Mouse (Mus musculus) limb, embryonic 11.5 days (tissue): ENCODE data around the gene Sh3bgrl2. TPM values are rescaled to one million over a fixed set of nuclear protein-coding genes. Genes with fewer than 3 reads are reported as not detected.

Experiments
- ATAC-seq: fragments of 200-750 bp; cut with Nextera tagmentation; 2 replicates; pipeline ENCODE4 v1.8.0; 2017; ENCODE audit warnings: low read depth; ENCODE audit not compliant: insufficient number of reproducible peaks, low FRiP score, low TSS enrichment
- DNase-seq: peaks from one replicate; pipeline ENCODE4 v3.0.0-alpha.2; 2015; ENCODE audit warnings: low spot score
- H3K27ac ChIP-seq: fragments of 300-500 bp; sonication (generic); replicated peaks from 2 replicates; pipeline ENCODE4 v1.5.1; 2014; ENCODE audit warnings: low read depth, mild to moderate bottlenecking, low read length
- H3K27me3 ChIP-seq: fragments of 300-500 bp; sonication (generic); 2 replicates; pipeline ENCODE4 v1.6.1; 2014; ENCODE audit warnings: mild to moderate bottlenecking, low read length, mixed read lengths; ENCODE audit not compliant: control insufficient read depth, insufficient read depth
- H3K36me3 ChIP-seq: fragments of 300-500 bp; sonication (generic); 2 replicates; pipeline ENCODE4 v1.6.1; 2014; ENCODE audit warnings: mild to moderate bottlenecking, low read length, moderate library complexity, mixed read lengths; ENCODE audit not compliant: control insufficient read depth, insufficient read depth
- H3K4me1 ChIP-seq: fragments of 300-500 bp; sonication (generic); 2 replicates; pipeline ENCODE4 v1.6.1; 2014; ENCODE audit warnings: low read length, mixed read lengths; ENCODE audit not compliant: control insufficient read depth, insufficient read depth
- H3K4me2 ChIP-seq: fragments of 300-500 bp; sonication (generic); 2 replicates; pipeline ENCODE4 v1.6.1; 2014; ENCODE audit warnings: low read depth, mild to moderate bottlenecking, moderate library complexity; ENCODE audit not compliant: severe bottlenecking
- H3K4me3 ChIP-seq: fragments of 300-500 bp; sonication (generic); 2 replicates; pipeline ENCODE4 v1.5.1; 2014; ENCODE audit warnings: low read depth, low read length
- H3K9ac ChIP-seq: fragments of 300-500 bp; sonication (generic); 2 replicates; pipeline ENCODE4 v1.6.1; 2014; ENCODE audit warnings: mild to moderate bottlenecking, low read length
- H3K9me3 ChIP-seq: fragments of 300-500 bp; sonication (generic); 2 replicates; pipeline ENCODE4 v1.6.1; 2016; ENCODE audit warnings: low read length; ENCODE audit not compliant: control insufficient read depth
- WGBS: fragments of 180-500 bp; shearing (Covaris S2); extraction: QIAGEN DNeasy Blood & Tissue Kit; methylation state at CpG from one replicate; pipeline ENCODE4 v1.1.7; 2014; 5-methylcytosine and 5-hydroxymethylcytosine counted together
- polyA plus RNA-seq: library from polyadenylated mRNA; unstranded; fragments of >200 nt; fragmentation: Nextera tagmentation; extraction: Ambion mirVana; gene quantifications from 2 replicates; pipeline ENCODE4 v1.2.1, GENCODE M21; 2014

Gene Sh3bgrl2
- polyA plus RNA-seq, 1 experiment from 2014 or later: 14.0 TPM

GRCm38 (mm10) chr9:83602176-83602770, 54.1 kb downstream of the Sh3bgrl2 start:
- Histone ChIP-seq H3K9ac (no peak overlapping the region), H3K27me3 (no peaks in the 10 kb centered on the region), H3K9me3 (no peaks in the 10 kb centered on the region), H3K4me3 (no peak overlapping the region), H3K4me1 (no peaks in the 10 kb centered on the region), H3K27ac (no peak overlapping the region), H3K4me2 (no peak overlapping the region), H3K36me3 (no peaks in the 10 kb centered on the region)
- DNase-seq: no peak
- ATAC-seq: no peak
- WGBS: 63% methylated on average over 6 of the region's 6 CpGs

GRCm38 (mm10) chr9:83603159-83603558, 55.0 kb downstream of the Sh3bgrl2 start:
- Histone ChIP-seq H3K27me3 (no peaks in the 10 kb centered on the region), H3K4me3 (no peak overlapping the region), H3K4me2 (no peak overlapping the region), H3K4me1 (no peaks in the 10 kb centered on the region), H3K9ac (no peak overlapping the region), H3K9me3 (no peaks in the 10 kb centered on the region), H3K36me3 (no peaks in the 10 kb centered on the region), H3K27ac (no peak overlapping the region)
- DNase-seq: no peak
- 74% methylated on average over 2 of the region's 2 CpGs for WGBS
- ATAC-seq: no peak

DNA sequence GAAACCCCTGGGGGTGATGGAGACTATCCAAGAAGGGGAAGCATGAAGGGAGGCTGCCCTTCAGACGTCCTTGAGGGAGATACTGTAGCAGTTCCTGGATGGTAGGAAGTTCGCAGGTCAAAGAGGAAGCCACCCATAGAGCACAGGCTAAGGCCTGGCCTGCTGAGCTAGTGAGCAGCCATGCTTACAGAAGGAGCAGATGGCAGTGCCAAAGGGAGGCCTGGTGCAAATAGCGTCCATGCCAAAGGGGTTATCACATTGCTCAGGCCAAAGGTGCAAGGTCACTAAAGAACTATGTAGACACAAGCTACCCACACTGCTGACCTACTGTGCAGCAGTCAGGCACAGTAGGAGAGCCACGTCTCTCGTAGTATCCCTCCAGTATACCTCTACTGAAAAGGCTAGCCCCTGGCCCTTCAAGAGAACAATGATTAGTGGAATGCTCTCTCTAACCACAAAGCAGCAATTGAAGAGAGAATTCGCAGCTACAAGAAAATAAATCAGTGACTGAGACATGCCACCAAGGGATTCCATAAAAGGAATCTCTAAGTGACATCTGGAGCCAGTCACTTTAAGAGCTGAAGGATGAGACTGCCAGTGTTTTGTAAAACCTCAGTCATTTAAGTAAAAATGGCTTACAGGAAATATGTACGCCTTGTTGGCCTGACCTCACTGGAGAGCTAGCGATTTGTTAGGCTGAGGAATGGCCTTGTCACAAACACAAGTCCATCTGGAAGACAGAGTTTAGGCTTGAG, 57.9 kb downstream of the Sh3bgrl2 start:
- H3K27ac ChIP-seq: no peak overlapping the region
- WGBS: 60% methylated on average over 8 of the region's 8 CpGs
- H3K4me3 ChIP-seq: no peak overlapping the region
- no peaks in the 10 kb centered on the region for H3K36me3 ChIP-seq
- ATAC-seq: no peak
- H3K4me1 ChIP-seq: no peaks in the 10 kb centered on the region
- H3K9ac ChIP-seq: no peak overlapping the region
- no peaks in the 10 kb centered on the region for H3K27me3 ChIP-seq
- DNase-seq: peak; percentile 19
- no peaks in the 10 kb centered on the region for H3K9me3 ChIP-seq
- H3K4me2 ChIP-seq: no peak overlapping the region

DNA sequence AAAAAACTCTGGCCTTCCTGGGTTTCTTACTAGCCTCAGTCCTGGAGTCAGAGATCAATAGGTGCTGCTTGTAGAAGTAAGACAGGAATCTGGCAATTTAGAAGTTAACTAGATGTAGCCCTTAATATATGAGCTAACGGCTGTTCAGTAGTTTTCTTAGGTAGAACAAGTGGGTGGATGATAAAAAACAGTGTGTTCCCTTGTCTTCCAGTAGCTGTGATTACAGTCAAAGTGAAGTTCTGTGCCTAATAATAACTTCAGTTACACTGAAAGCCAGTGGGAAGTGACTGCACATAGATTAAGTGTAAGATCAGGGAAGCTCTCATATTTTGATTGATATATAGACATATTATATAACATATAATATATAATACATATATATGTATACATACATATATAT, 60.0 kb downstream of the Sh3bgrl2 start:
- Histone ChIP-seq H3K36me3 (no peaks in the 10 kb centered on the region), H3K4me1 (peaks cover 3% of the 10 kb centered on the region; the same call in 1 of the 2 replicates), H3K4me3 (no peak overlapping the region), H3K9ac (no peak overlapping the region), H3K27me3 (no peaks in the 10 kb centered on the region), H3K27ac (no peak overlapping the region), H3K9me3 (no peaks in the 10 kb centered on the region), H3K4me2 (no peak overlapping the region)
- ATAC-seq (no peak), DNase-seq (no peak)
- 57% methylated on average over 1 of the region's 1 CpGs for WGBS

- peaks cover 7% of the 10 kb centered on the region; the same call in 1 of the 2 replicates for H3K4me1 ChIP-seq
- peak; percentile 65; the same call in 1 of the 2 replicates for ATAC-seq
- no peak overlapping the region for H3K4me2 ChIP-seq
- H3K4me3 ChIP-seq: no peak overlapping the region
- no peak overlapping the region for H3K27ac ChIP-seq
- H3K36me3 ChIP-seq: no peaks in the 10 kb centered on the region
- no peak overlapping the region for H3K9ac ChIP-seq
- H3K27me3 ChIP-seq: no peaks in the 10 kb centered on the region
- WGBS: 46% methylated on average over 9 of the region's 9 CpGs
- no peaks in the 10 kb centered on the region for H3K9me3 ChIP-seq
- peak; percentile 90 for DNase-seq
Observed at GRCm38 (mm10) chr9:83609422-83610297, 61.5 kb downstream of the Sh3bgrl2 start.

DNA sequence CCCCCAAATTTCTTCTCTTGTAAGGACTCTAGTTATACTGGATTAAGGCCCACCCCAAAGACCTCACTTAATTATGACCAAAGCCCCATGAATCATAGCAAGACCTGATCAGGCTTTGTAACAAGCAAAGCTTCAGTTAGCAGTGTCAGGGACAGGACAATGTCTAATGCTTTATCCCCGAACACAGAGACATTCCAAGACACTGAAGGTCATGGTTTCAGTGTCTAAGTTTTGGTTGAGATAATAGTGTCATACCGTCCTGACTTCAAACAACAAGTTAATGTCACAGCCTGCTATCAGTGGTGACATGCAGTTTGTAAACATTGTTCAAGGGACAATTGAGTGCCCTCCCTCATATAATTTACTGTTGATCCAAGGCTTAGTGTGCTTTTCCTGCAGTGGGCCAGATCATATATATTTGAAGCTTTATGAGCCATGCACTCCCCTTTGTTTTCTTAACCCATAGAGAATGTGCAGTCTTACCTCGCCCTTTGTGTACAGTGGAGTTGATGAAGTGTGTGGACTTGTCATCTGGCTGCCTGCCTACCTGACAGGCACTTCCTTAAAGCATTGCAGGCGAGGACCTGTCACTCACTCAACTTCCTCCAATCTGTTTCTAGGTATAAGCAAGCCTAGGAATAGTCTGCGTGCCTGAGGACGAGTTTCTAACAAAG, 67.9 kb downstream of the Sh3bgrl2 start:
- peaks cover 10% of the 10 kb centered on the region; the same call in 1 of the 2 replicates for H3K4me1 ChIP-seq
- DNase-seq: no peak
- WGBS: 61% methylated on average over 6 of the region's 6 CpGs
- no peak overlapping the region for H3K9ac ChIP-seq
- no peak for ATAC-seq
- H3K4me2 ChIP-seq: no peak overlapping the region
- no peaks in the 10 kb centered on the region for H3K9me3 ChIP-seq
- no peak overlapping the region for H3K4me3 ChIP-seq
- no peak overlapping the region for H3K27ac ChIP-seq
- no peaks in the 10 kb centered on the region for H3K36me3 ChIP-seq
- H3K27me3 ChIP-seq: no peaks in the 10 kb centered on the region

DNA sequence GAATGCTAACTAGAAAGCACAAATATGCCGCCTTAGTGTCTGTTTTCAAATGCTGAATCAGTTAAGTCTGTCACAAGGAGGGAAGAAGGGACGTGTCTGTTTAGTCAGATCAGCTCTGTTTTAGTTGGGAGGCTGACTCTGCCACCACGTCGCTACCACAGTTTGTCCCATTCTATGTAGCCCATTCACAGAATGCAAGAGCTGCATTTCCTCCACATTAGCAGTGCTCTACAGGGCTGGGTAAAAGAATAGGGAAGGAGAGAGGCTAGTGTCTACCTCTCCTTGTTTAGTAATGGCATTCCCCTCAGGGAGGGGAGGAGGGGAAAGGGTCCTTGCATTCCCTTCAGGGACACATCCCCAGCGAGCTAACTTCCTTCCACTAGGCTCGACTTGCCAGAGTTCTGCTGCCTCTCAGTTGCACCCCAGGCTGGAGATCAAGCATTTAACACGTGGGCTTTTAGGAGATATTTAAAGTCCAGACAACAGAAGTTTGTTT, 68.5 kb downstream of the Sh3bgrl2 start:
- H3K9me3 ChIP-seq: no peaks in the 10 kb centered on the region
- H3K4me2 ChIP-seq: no peak overlapping the region
- H3K36me3 ChIP-seq: no peaks in the 10 kb centered on the region
- H3K9ac ChIP-seq: no peak overlapping the region
- ATAC-seq (no peak), DNase-seq (no peak)
- WGBS: 50% methylated on average over 7 of the region's 7 CpGs
- H3K4me1 ChIP-seq: peaks cover 10% of the 10 kb centered on the region; the same call in 1 of the 2 replicates
- no peak overlapping the region for H3K27ac ChIP-seq
- H3K27me3 ChIP-seq: no peaks in the 10 kb centered on the region
- H3K4me3 ChIP-seq: no peak overlapping the region

DNA sequence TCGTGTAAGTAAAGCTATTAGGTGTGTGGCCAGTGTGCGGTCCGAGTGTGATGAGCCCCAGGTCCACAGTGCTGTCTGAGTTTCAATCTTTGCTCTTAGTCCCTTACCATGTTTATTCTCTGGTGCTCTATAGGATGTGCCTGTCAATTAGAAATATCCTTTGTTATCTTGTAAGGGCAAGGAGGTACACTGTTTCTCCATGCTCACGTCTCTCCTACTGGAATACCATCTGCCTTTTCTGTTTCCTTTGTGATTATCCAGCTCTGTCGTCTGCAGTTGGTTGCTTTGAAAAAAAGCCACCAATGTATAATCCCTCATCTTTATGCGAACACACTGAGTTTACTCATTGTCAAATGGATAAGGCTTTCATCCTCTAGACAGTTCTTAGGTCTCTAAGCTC, 75.3 kb downstream of the Sh3bgrl2 start:
- no peak for ATAC-seq
- Histone ChIP-seq H3K27ac (no peak overlapping the region), H3K4me3 (no peak overlapping the region), H3K27me3 (no peaks in the 10 kb centered on the region), H3K36me3 (no peaks in the 10 kb centered on the region), H3K4me2 (no peak overlapping the region), H3K4me1 (no peaks in the 10 kb centered on the region), H3K9ac (no peak overlapping the region), H3K9me3 (no peaks in the 10 kb centered on the region)
- 82% methylated on average over 6 of the region's 6 CpGs for WGBS
- DNase-seq: no peak
